Mouse (Mus musculus) brain, embryonic 14.5 days (tissue): ENCODE measurements around the gene Nckipsd.
A peak's percentile ranks its signal among the peaks of the same experiment; 100 is the strongest.

ENCODE experiments used
- CTCF ChIP-seq: fragments of 200-500 bp; IDR thresholded peaks from 2 replicates; pipeline ENCODE4 v1.5.1; 2012; ENCODE audit warnings: inconsistent platforms, mild to moderate bottlenecking, moderate library complexity, borderline replicate concordance; ENCODE audit not compliant: insufficient read depth, insufficient read length; ENCODE audit errors: extremely low read depth
- POLR2A ChIP-seq: fragments of 200-500 bp; IDR thresholded peaks from 2 replicates; pipeline ENCODE4 v1.6.1; 2012; ENCODE audit warnings: mild to moderate bottlenecking, inconsistent platforms, borderline replicate concordance; ENCODE audit not compliant: poor library complexity, insufficient read depth, insufficient read length, severe bottlenecking; ENCODE audit errors: extremely low read depth

GRCm38 (mm10) chr9:108853635-108854240, 45.6 kb downstream of the Nckipsd start:
- TF ChIP-seq POLR2A (no peak), CTCF (peak; percentile 64)
